Mouse (Mus musculus): ENCODE results near the gene Trmt2a. TPM values are rescaled to one million over a fixed set of nuclear protein-coding genes. Genes with fewer than 3 reads are reported as not detected.

The Trmt2a gene
- polyA plus RNA-seq, 2 experiments, result 83.6 to 117 TPM

DNA sequence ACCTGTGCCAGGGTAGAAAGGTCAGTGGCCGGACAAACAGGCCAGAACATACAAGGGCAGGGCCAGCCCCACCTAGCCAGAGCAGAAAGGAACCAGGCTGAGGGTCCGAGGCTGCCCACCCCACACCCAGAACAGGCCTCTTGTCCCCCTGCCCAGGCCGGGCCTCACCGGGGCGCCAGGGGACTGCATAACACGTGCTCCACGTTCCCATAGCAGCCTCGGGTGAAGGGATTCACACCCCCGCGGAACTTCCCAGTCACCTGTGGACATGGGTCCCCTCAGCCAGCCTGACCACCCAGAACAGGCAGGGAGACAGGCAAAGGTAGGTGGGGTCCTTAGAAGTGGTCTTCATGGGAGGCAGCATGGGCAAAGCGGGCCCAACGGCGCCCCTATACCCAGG lies 21.3 kb upstream of the Trmt2a start:
- no peaks in the 10 kb centered on the region for H3K27me3 ChIP-seq (ENCODE audit: control insufficient read depth, insufficient read depth, low read length)
- H3K4me1 ChIP-seq (ENCODE audit: control insufficient read depth, insufficient read depth, low read length), result peaks cover 10% of the 10 kb centered on the region; the same call in 1 of the 2 replicates
- H3K9me3 ChIP-seq (ENCODE audit: control insufficient read depth, low read length), result no peaks in the 10 kb centered on the region
- no peak overlapping the region for H3K27ac ChIP-seq (replicated peaks; ENCODE audit: low read depth, low read length)
- H3K4me2 ChIP-seq (replicated peaks; ENCODE audit: low read depth, low read length, severe bottlenecking), result no peak overlapping the region
- DNase-seq (ENCODE audit: low spot score), result no peak
- TF ChIP-seq POLR2A (IDR thresholded peaks at IDR 0.05; ENCODE audit: borderline replicate concordance, extremely low read depth, insufficient read depth, insufficient read length), result no peak
- peaks cover 69% of the 10 kb centered on the region for H3K36me3 ChIP-seq (ENCODE audit: control insufficient read depth, insufficient read depth, low read length)
- WGBS, result 88% methylated on average over 13 of the region's 13 CpGs
- no peak overlapping the region for H3K9ac ChIP-seq (ENCODE audit: low read depth, low read length, severe bottlenecking)
- no peak overlapping the region for H3K4me3 ChIP-seq (replicated peaks; ENCODE audit: low read length)
- no peak for ATAC-seq (ENCODE audit: low FRiP score, low read depth)

DNA sequence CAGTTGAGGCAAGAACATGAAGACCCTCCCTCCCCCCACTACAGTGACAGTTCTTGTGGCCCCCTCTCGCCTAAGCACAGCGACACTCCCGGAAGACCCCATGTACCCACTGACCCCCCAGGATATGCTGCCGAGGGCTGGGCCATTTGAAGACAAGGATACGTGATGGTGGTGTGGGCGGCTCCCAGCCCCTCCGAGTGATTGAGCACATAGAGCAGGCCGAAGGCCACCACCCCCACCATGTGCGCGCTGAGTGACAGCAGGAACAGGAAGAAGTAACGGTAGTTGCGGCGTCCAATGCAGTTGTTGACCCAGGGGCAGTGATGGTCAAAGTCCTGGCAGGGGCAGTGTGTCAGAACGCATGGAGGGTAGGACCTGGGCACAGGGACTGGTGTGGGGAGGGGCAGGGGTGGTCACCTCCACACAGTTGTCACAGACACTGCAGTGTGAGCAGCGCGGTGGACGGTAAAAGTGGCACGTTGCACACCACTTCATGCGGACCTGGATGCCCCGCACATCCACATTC lies 20.5 kb upstream of the Trmt2a start:
- Histone ChIP-seq H3K9ac (ENCODE audit: low read depth, low read length, severe bottlenecking) (no peak overlapping the region), H3K4me3 (replicated peaks; ENCODE audit: low read length) (no peak overlapping the region), H3K4me2 (replicated peaks; ENCODE audit: low read depth, low read length, severe bottlenecking) (no peak overlapping the region), H3K9me3 (ENCODE audit: control insufficient read depth, low read length) (no peaks in the 10 kb centered on the region), H3K27ac (replicated peaks; ENCODE audit: low read depth, low read length) (no peak overlapping the region), H3K27me3 (ENCODE audit: control insufficient read depth, insufficient read depth, low read length) (no peaks in the 10 kb centered on the region), H3K36me3 (ENCODE audit: control insufficient read depth, insufficient read depth, low read length) (peaks cover 61% of the 10 kb centered on the region), H3K4me1 (ENCODE audit: control insufficient read depth, insufficient read depth, low read length) (peaks cover 10% of the 10 kb centered on the region; the same call in 1 of the 2 replicates)
- 87% methylated on average over 20 of the region's 20 CpGs for WGBS
- no peak for ATAC-seq (ENCODE audit: low FRiP score, low read depth)
- no peak for TF ChIP-seq POLR2A (IDR thresholded peaks at IDR 0.05; ENCODE audit: borderline replicate concordance, extremely low read depth, insufficient read depth, insufficient read length)
- DNase-seq (ENCODE audit: low spot score), result no peak

DNA sequence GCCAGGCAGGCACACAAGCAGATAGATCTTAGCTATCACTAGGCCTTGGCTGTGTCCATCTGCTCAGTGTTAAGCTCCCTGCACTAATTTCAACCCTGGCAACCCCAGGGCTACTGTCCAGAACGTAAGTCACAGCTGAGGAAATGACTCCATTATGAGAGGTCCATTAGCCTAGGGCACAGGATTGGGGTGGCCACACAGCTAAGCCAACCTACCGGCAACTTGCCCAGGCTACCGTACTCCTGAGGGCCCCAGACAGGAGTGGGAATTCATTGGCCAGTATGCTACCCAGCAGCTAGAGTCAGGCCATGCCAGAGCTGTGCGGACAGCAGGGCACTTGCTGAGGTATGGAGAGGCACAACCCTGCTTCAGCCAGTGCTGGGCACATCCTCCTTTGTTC lies 19.6 kb upstream of the Trmt2a start:
- Histone ChIP-seq H3K27me3 (ENCODE audit: control insufficient read depth, insufficient read depth, low read length) (no peaks in the 10 kb centered on the region), H3K4me3 (replicated peaks; ENCODE audit: low read length) (no peak overlapping the region), H3K9ac (ENCODE audit: low read depth, low read length, severe bottlenecking) (no peak overlapping the region), H3K4me2 (replicated peaks; ENCODE audit: low read depth, low read length, severe bottlenecking) (no peak overlapping the region), H3K9me3 (ENCODE audit: control insufficient read depth, low read length) (no peaks in the 10 kb centered on the region), H3K4me1 (ENCODE audit: control insufficient read depth, insufficient read depth, low read length) (peaks cover 15% of the 10 kb centered on the region), H3K27ac (replicated peaks; ENCODE audit: low read depth, low read length) (no peak overlapping the region), H3K36me3 (ENCODE audit: control insufficient read depth, insufficient read depth, low read length) (peaks cover 52% of the 10 kb centered on the region)
- TF ChIP-seq POLR2A (IDR thresholded peaks at IDR 0.05; ENCODE audit: borderline replicate concordance, extremely low read depth, insufficient read depth, insufficient read length), result no peak
- WGBS, result 89% methylated on average over 4 of the region's 4 CpGs
- DNase-seq (ENCODE audit: low spot score) (no peak), ATAC-seq (ENCODE audit: low FRiP score, low read depth) (no peak)

DNA sequence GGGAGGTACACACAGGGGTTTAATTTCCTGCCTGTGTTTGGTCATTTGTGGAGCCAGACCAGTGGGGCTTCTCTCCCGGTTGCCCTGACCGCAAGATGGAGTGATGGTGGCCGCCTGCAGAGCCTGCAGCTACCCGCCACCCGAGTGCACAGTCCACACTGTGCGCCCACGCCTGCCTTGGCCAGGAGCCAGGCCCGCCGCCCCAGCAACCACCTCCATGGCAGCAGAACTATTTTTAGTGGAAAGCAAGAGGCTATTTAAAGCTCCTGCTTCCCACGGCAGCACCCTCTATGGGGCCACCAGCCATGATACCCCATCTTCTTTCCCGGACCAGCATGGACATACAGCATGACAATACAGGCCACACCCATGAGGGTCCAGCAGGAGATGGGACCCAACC lies 18.9 kb upstream of the Trmt2a start:
- 64% methylated on average over 11 of the region's 11 CpGs for WGBS
- peaks cover 44% of the 10 kb centered on the region for H3K36me3 ChIP-seq (ENCODE audit: control insufficient read depth, insufficient read depth, low read length)
- no peaks in the 10 kb centered on the region for H3K9me3 ChIP-seq (ENCODE audit: control insufficient read depth, low read length)
- DNase-seq (ENCODE audit: low spot score) (no peak), ATAC-seq (ENCODE audit: low FRiP score, low read depth) (no peak)
- no peak overlapping the region for H3K27ac ChIP-seq (replicated peaks; ENCODE audit: low read depth, low read length)
- no peak for TF ChIP-seq POLR2A (IDR thresholded peaks at IDR 0.05; ENCODE audit: borderline replicate concordance, extremely low read depth, insufficient read depth, insufficient read length)
- no peak overlapping the region for H3K9ac ChIP-seq (ENCODE audit: low read depth, low read length, severe bottlenecking)
- H3K4me2 ChIP-seq (replicated peaks; ENCODE audit: low read depth, low read length, severe bottlenecking), result no peak overlapping the region
- H3K4me3 ChIP-seq (replicated peaks; ENCODE audit: low read length), result no peak overlapping the region
- H3K27me3 ChIP-seq (ENCODE audit: control insufficient read depth, insufficient read depth, low read length), result no peaks in the 10 kb centered on the region
- peaks cover 20% of the 10 kb centered on the region for H3K4me1 ChIP-seq (ENCODE audit: control insufficient read depth, insufficient read depth, low read length)

DNA sequence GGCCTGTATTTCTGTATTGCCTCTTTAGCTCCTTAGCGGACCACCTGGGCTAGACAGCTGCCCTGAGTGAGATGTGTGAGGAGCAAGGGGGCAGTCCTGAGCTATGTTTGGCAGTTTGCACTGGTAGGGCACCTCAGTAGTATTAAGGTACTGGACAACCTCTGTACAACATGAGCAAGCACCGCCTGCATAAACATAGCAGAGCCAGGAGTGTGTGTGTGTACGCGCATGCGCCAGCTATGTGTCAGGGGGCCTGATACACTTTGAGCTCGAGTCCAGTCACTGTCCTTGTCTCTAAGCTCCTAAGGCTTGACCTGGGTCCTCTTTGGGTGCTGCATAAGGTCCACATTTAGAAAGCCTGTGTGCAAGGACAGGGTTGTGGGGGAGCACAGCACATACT lies 17.9 kb upstream of the Trmt2a start:
- Histone ChIP-seq H3K4me1 (ENCODE audit: control insufficient read depth, insufficient read depth, low read length) (peaks cover 20% of the 10 kb centered on the region), H3K9me3 (ENCODE audit: control insufficient read depth, low read length) (no peaks in the 10 kb centered on the region), H3K36me3 (ENCODE audit: control insufficient read depth, insufficient read depth, low read length) (peaks cover 35% of the 10 kb centered on the region), H3K27ac (replicated peaks; ENCODE audit: low read depth, low read length) (no peak overlapping the region), H3K4me2 (replicated peaks; ENCODE audit: low read depth, low read length, severe bottlenecking) (no peak overlapping the region), H3K9ac (ENCODE audit: low read depth, low read length, severe bottlenecking) (no peak overlapping the region), H3K4me3 (replicated peaks; ENCODE audit: low read length) (no peak overlapping the region), H3K27me3 (ENCODE audit: control insufficient read depth, insufficient read depth, low read length) (no peaks in the 10 kb centered on the region)
- ATAC-seq (ENCODE audit: low FRiP score, low read depth) (no peak), DNase-seq (ENCODE audit: low spot score) (no peak)
- 90% methylated on average over 6 of the region's 6 CpGs for WGBS
- no peak for TF ChIP-seq POLR2A (IDR thresholded peaks at IDR 0.05; ENCODE audit: borderline replicate concordance, extremely low read depth, insufficient read depth, insufficient read length)

DNA sequence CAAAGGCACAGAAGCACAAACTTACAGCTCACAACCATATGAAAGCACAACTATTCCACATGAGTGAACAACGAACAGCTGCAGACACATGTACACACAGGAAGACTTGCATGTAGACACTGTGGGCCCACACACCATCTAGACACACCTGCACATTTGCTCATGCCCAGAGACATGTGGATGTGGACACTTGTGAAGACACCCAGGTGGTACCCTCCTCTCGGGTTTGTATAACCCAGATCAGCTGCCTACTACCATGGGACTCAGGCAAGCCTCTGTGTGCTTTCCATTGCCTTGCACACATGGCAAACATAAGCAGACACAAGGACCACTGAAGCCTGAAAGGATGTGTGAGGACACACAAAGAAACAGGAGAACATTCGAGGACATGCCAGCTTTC lies 17.4 kb upstream of the Trmt2a start:
- Histone ChIP-seq H3K9me3 (ENCODE audit: control insufficient read depth, low read length) (no peaks in the 10 kb centered on the region), H3K4me2 (replicated peaks; ENCODE audit: low read depth, low read length, severe bottlenecking) (no peak overlapping the region), H3K4me1 (ENCODE audit: control insufficient read depth, insufficient read depth, low read length) (peaks cover 23% of the 10 kb centered on the region), H3K36me3 (ENCODE audit: control insufficient read depth, insufficient read depth, low read length) (peaks cover 30% of the 10 kb centered on the region), H3K27ac (replicated peaks; ENCODE audit: low read depth, low read length) (no peak overlapping the region), H3K27me3 (ENCODE audit: control insufficient read depth, insufficient read depth, low read length) (no peaks in the 10 kb centered on the region), H3K9ac (ENCODE audit: low read depth, low read length, severe bottlenecking) (no peak overlapping the region), H3K4me3 (replicated peaks; ENCODE audit: low read length) (no peak overlapping the region)
- DNase-seq (ENCODE audit: low spot score) (no peak), ATAC-seq (ENCODE audit: low FRiP score, low read depth) (no peak)
- WGBS, result 80% methylated on average over 3 of the region's 3 CpGs
- TF ChIP-seq POLR2A (IDR thresholded peaks at IDR 0.05; ENCODE audit: borderline replicate concordance, extremely low read depth, insufficient read depth, insufficient read length), result no peak
